In the genomic region with DNA sequence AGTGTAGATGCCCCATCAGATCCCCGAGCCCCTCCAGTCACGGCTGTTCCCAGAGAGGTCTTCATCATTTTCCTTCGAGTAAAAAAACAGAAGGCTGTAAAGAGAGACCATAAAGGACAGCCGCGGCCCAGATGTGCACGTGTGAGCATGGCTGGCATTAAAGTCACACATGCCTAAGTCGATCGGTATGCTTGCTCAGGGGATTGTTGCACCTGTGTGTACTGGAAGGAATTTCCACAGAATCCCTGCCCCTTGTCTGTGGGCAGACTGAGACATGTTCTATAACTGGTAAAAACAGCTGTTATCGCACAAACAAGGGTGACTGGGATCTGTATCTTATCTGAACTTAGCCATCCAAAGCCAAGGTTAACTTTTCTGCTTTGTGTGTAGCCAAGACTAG, we compare ENCODE assay signal across 22 mouse cellular contexts. TPM values are rescaled to one million over a fixed set of nuclear protein-coding genes. Genes with fewer than 3 reads are reported as not detected.
DNase-seq lines count a peak whose midpoint lies in the region; ATAC-seq and TF ChIP-seq lines count a peak whose summit lies in the region.
"Had no signal": no experiment of that assay in that cellular context is flagged by ENCODE, and none has a peak within 500 bp of the region (broad histone marks: within the 10 kb centered on the region; RNA-seq: fewer than 3 reads in every experiment).

No protein-coding gene starts in this region.

- H3K4me1 ChIP-seq in embryonic facial prominence, embryonic 12.5 days: peaks cover 56% of the 10 kb centered on the region
- peaks cover 47% of the 10 kb centered on the region for H3K4me1 ChIP-seq in embryonic facial prominence, embryonic 10.5 days
- peaks cover 78% of the 10 kb centered on the region for H3K4me1 ChIP-seq in embryonic facial prominence, embryonic 15.5 days
- H3K4me1 ChIP-seq in limb, embryonic 12.5 days (replicated peaks): peaks cover 88% of the 10 kb centered on the region
- H3K4me1 ChIP-seq: forebrain, embryonic 13.5 days had no signal

- H3K4me3 ChIP-seq in embryonic facial prominence, embryonic 12.5 days: no peak overlapping the region
- H3K4me3 ChIP-seq in embryonic facial prominence, embryonic 10.5 days: no peak overlapping the region
- no peak overlapping the region for H3K4me3 ChIP-seq in embryonic facial prominence, embryonic 15.5 days (replicated peaks)
- no peak overlapping the region for H3K4me3 ChIP-seq in limb, embryonic 12.5 days (replicated peaks)
- H3K4me3 ChIP-seq in myocyte: no peak overlapping the region
- H3K4me3 ChIP-seq: forebrain, embryonic 13.5 days; heart, embryonic 12.5 days; hindbrain, embryonic 12.5 days had no signal

- WGBS in embryonic facial prominence, embryonic 12.5 days: 69% methylated on average over 9 of the region's 9 CpGs
- 87% methylated on average over 9 of the region's 9 CpGs for WGBS in embryonic facial prominence, embryonic 10.5 days
- WGBS in embryonic facial prominence, embryonic 15.5 days: 32% methylated on average over 9 of the region's 9 CpGs
- 19% methylated on average over 9 of the region's 9 CpGs for WGBS in limb, embryonic 12.5 days

- no peak overlapping the region for H3K9ac ChIP-seq in embryonic facial prominence, embryonic 12.5 days
- no peak overlapping the region for H3K9ac ChIP-seq in embryonic facial prominence, embryonic 15.5 days
- H3K9ac ChIP-seq in limb, embryonic 12.5 days (replicated peaks): no peak overlapping the region
- H3K9ac ChIP-seq: forebrain, embryonic 13.5 days; heart, embryonic 12.5 days; hindbrain, embryonic 12.5 days had no signal

- no peaks in the 10 kb centered on the region for H3K9me3 ChIP-seq in embryonic facial prominence, embryonic 12.5 days
- H3K9me3 ChIP-seq in embryonic facial prominence, embryonic 10.5 days: no peaks in the 10 kb centered on the region
- no peaks in the 10 kb centered on the region for H3K9me3 ChIP-seq in embryonic facial prominence, embryonic 15.5 days (replicated peaks)
- H3K9me3 ChIP-seq in limb, embryonic 12.5 days: no peaks in the 10 kb centered on the region
- H3K9me3 ChIP-seq: forebrain, embryonic 13.5 days; G1E; heart, embryonic 12.5 days; hindbrain, embryonic 12.5 days had no signal

- H3K27ac ChIP-seq in embryonic facial prominence, embryonic 12.5 days: 0 out of 2 replicates have a peak overlapping the region, but pooled peaks have one; percentile 13
- no peak overlapping the region; the same call in 1 of the 2 replicates for H3K27ac ChIP-seq in embryonic facial prominence, embryonic 10.5 days (replicated peaks)
- H3K27ac ChIP-seq in embryonic facial prominence, embryonic 15.5 days (replicated peaks): peak overlapping the region; percentile 76
- H3K27ac ChIP-seq in limb, embryonic 12.5 days: peak overlapping the region; percentile 87
- H3K27ac ChIP-seq: forebrain, embryonic 13.5 days; hindbrain, embryonic 12.5 days had no signal

- ATAC-seq in embryonic facial prominence, embryonic 12.5 days (ENCODE audit: insufficient number of reproducible peaks, insufficient read depth, low FRiP score, low TSS enrichment): no peak
- ATAC-seq in embryonic facial prominence, embryonic 15.5 days (ENCODE audit: insufficient number of reproducible peaks, low FRiP score, low TSS enrichment, low read depth): no peak
- peak; percentile 19; the same call in 1 of the 2 replicates for ATAC-seq in limb, embryonic 12.5 days (ENCODE audit: insufficient number of reproducible peaks, insufficient read depth, low FRiP score, low TSS enrichment, low read depth)
- ATAC-seq: CD4-positive, CD25-positive, alpha-beta regulatory T cell, adult 4 months; forebrain, embryonic 13.5 days; hindbrain, embryonic 16.5 days; inflammation-experienced regulatory T-cells, adult 6 months had no signal

- peaks cover 6% of the 10 kb centered on the region for H3K79me2 ChIP-seq in myocyte (ENCODE audit: control insufficient read depth, insufficient read depth)

- DNase-seq in embryonic facial prominence, embryonic 10.5 days (ENCODE audit: low spot score): no peak
- DNase-seq in heart, postnatal 10 days: no peak
- no peak for DNase-seq in right cerebral cortex, adult 18-20 months
- DNase-seq in urinary bladder, postnatal 36 days (ENCODE audit: low spot score in 2 of 2): no peak
- DNase-seq: adrenal gland, postnatal 14 days; B cell, adult 2 months; cerebellum, adult 11-12 months; cerebellum, adult 9-11 months; cerebellum, postnatal 36 days; gastrocnemius, postnatal 25 days; heart, postnatal 4 days had no signal

- intact Hi-C loops in heart, postnatal 10 days (cut with DNase I): no loop called here

- no peaks in the 10 kb centered on the region for H3K27me3 ChIP-seq in embryonic facial prominence, embryonic 12.5 days
- no peaks in the 10 kb centered on the region for H3K27me3 ChIP-seq in embryonic facial prominence, embryonic 10.5 days (replicated peaks; ENCODE audit: low read depth, poor library complexity, severe bottlenecking)
- no peaks in the 10 kb centered on the region for H3K27me3 ChIP-seq in embryonic facial prominence, embryonic 15.5 days
- H3K27me3 ChIP-seq in limb, embryonic 12.5 days: no peaks in the 10 kb centered on the region
- H3K27me3 ChIP-seq in myocyte (ENCODE audit: control insufficient read depth, insufficient read depth, insufficient read length): no peaks in the 10 kb centered on the region
- H3K27me3 ChIP-seq: forebrain, embryonic 13.5 days; heart, embryonic 12.5 days; hindbrain, embryonic 12.5 days had no signal

- no peak for TF ChIP-seq POLR2A in myocyte (IDR thresholded peaks at IDR 0.05; ENCODE audit: insufficient read length, low read depth)

- H3ac ChIP-seq in myocyte (ENCODE audit: control insufficient read depth, insufficient read length): no peak overlapping the region

- no peak overlapping the region for H3K4me2 ChIP-seq in embryonic facial prominence, embryonic 12.5 days (replicated peaks)
- H3K4me2 ChIP-seq in embryonic facial prominence, embryonic 15.5 days (replicated peaks): no peak overlapping the region
- H3K4me2 ChIP-seq in limb, embryonic 12.5 days: no peak overlapping the region
- H3K4me2 ChIP-seq in myocyte (ENCODE audit: low read depth): no peak overlapping the region
- H3K4me2 ChIP-seq: forebrain, embryonic 13.5 days; heart, embryonic 12.5 days; hindbrain, embryonic 12.5 days had no signal

- peaks cover 19% of the 10 kb centered on the region for H3K36me3 ChIP-seq in embryonic facial prominence, embryonic 12.5 days
- peaks cover 80% of the 10 kb centered on the region for H3K36me3 ChIP-seq in embryonic facial prominence, embryonic 10.5 days (replicated peaks)
- peaks cover 26% of the 10 kb centered on the region for H3K36me3 ChIP-seq in embryonic facial prominence, embryonic 15.5 days
- H3K36me3 ChIP-seq in limb, embryonic 12.5 days: peaks cover 37% of the 10 kb centered on the region
- H3K36me3 ChIP-seq in myocyte (ENCODE audit: control insufficient read depth, insufficient read depth): peaks cover 4% of the 10 kb centered on the region

TF ChIP-seq in myocyte, 11 proteins besides CTCF, POLR2A, EP300 and RAD21:
- peak in 2 of 3 experiments; percentile 60 to 66 for TF ChIP-seq MYOG (IDR thresholded peaks at IDR 0.05; ENCODE audit: control insufficient read depth in 1 of 3, insufficient read depth in 1 of 3, insufficient read length in 2 of 3, low read depth in 2 of 3)
- peak in 2 of 3 experiments; percentile 63 to 68 for TF ChIP-seq MYOD1 (IDR thresholded peaks at IDR 0.05; ENCODE audit: control insufficient read depth in 1 of 3, insufficient read length in 2 of 3, low read depth in 2 of 3)
- no peak for TF ChIP-seq SRF (IDR thresholded peaks at IDR 0.05; ENCODE audit: control insufficient read depth, insufficient read length, low read depth)

RNA-seq across cellular contexts. Expression of a gene that starts 38.9 kb away (rescaled TPM):
- 15.0 and 17.0 TPM in 2 replicates for polyA plus RNA-seq in embryonic facial prominence, embryonic 12.5 days (2016; fragmentation: Nextera tagmentation; extraction: Ambion mirVana)
- 17.5 and 17.7 TPM in 2 replicates for polyA plus RNA-seq in embryonic facial prominence, embryonic 10.5 days (2016; fragmentation: Nextera tagmentation; extraction: Ambion mirVana)
- polyA plus RNA-seq in embryonic facial prominence, embryonic 15.5 days (2015; fragmentation: Nextera tagmentation; extraction: Ambion mirVana): 16.0 and 16.5 TPM in 2 replicates
- 15.3 and 16.1 TPM in 2 replicates for polyA plus RNA-seq in limb, embryonic 12.5 days (2016; fragmentation: Nextera tagmentation; extraction: Ambion mirVana)
- 5.6 TPM for polyA plus RNA-seq in myocyte (2012; fragmentation: generic; extraction: Trizol)
- total RNA-seq in heart, postnatal 10 days (2021): 1 to 10 TPM; 5.7 to 6.4 TPM

RNA-seq across cellular contexts. Expression of a gene that starts 39.0 kb away (rescaled TPM):
- polyA plus RNA-seq in embryonic facial prominence, embryonic 12.5 days (2016; fragmentation: Nextera tagmentation; extraction: Ambion mirVana): 134 TPM in 2 replicates
- polyA plus RNA-seq in embryonic facial prominence, embryonic 10.5 days (2016; fragmentation: Nextera tagmentation; extraction: Ambion mirVana): 141 and 158 TPM in 2 replicates
- 85.7 and 94.1 TPM in 2 replicates for polyA plus RNA-seq in embryonic facial prominence, embryonic 15.5 days (2015; fragmentation: Nextera tagmentation; extraction: Ambion mirVana)
- polyA plus RNA-seq in limb, embryonic 12.5 days (2016; fragmentation: Nextera tagmentation; extraction: Ambion mirVana): 146 and 150 TPM in 2 replicates
- polyA plus RNA-seq in myocyte (2012; fragmentation: generic; extraction: Trizol): 48.8 TPM
- total RNA-seq in heart, postnatal 10 days (2021): 10 to 100 TPM; 33.6 to 37.2 TPM
